Mouse (Mus musculus) erythroblast, embryonic 14.5 days (primary cell): ENCODE data around the gene Fancg.

Experiments
- GATA1 ChIP-seq: IDR thresholded peaks from 2 replicates; pipeline ENCODE4 v1.6.1; 2012; ENCODE audit warnings: low read length, inconsistent platforms, mixed read lengths
- TAL1 ChIP-seq: IDR thresholded peaks from 3 replicates; pipeline ENCODE4 v1.6.1; 2012; ENCODE audit warnings: low read length, inconsistent platforms, mixed read lengths

DNA sequence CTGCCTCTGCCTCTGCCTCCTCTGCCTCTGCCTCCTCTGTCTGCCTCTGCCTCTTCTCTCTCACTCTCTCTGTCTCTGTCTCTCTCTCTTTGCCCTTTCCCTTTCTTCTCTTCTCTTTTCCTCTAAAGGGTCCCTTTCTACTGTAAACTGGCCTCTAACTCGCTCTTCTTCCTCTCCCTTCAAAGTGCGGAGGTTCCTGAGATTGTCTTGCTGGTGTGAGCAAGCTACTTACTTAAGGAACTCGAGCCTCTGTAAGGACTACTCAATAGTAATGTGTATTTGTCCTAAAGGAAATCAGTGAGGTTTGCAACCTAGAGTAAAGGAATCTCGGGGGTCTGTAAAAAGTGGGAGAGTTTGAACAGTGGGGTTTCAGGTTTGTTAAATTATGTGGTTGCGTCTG, 36.3 kb upstream of the Fancg start:
- TF ChIP-seq TAL1: no peak
- no peak for TF ChIP-seq GATA1
